Mouse (Mus musculus): Measurements from ENCODE around the gene Mfsd4b5.

DNA sequence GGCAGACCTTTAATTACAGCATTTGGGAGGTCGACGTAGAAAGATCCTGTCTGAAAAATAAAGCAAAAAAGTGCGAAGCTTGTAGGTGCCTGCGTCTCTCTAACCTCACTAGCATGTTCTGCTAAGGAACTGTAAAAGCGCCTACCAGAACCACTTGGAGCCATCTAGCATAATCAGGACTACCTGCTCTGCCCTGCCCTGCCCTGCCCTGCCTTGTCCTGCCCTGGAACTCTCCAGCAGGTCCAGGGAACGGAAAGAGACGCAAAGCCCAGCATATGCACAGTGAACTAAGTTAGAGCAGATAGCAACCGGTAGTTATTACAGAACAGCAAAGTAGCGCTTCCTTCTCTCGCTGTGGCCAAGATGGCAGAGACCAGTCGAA, 26.0 kb downstream of the Mfsd4b5 start:
- TF ChIP-seq POLR2A (IDR thresholded peaks at IDR 0.05; ENCODE audit: low read depth, low read length): no peak
- TF ChIP-seq CTCF (IDR thresholded peaks at IDR 0.05; ENCODE audit: extremely low read depth, insufficient read length, insufficient replicate concordance, low read depth, low read length): no peak
